Mouse (Mus musculus) limb, embryonic 14.5 days (tissue): ENCODE measurements around the gene Atat1. TPM values are rescaled to one million over a fixed set of nuclear protein-coding genes. Genes with fewer than 3 reads are reported as not detected.

Experiments
- ATAC-seq: fragments of 200-750 bp; cut with Nextera tagmentation; 2 replicates; pipeline ENCODE4 v1.8.0; 2017; ENCODE audit warnings: low read depth, moderate number of reproducible peaks, moderate TSS enrichment; ENCODE audit not compliant: low FRiP score
- DNase-seq: peaks from one replicate; pipeline ENCODE4 v3.0.0-alpha.2; 2015; ENCODE audit warnings: low spot score
- H3K27ac ChIP-seq: fragments of 300-500 bp; sonication (generic); replicated peaks from 2 replicates; pipeline ENCODE4 v1.5.1; 2014; ENCODE audit warnings: low read depth, mild to moderate bottlenecking, low read length, moderate library complexity, mixed read lengths
- H3K27me3 ChIP-seq: fragments of 300-500 bp; sonication (generic); 2 replicates; pipeline ENCODE4 v1.6.1; 2014; ENCODE audit warnings: low read length, mixed read lengths; ENCODE audit not compliant: control insufficient read depth, insufficient read depth
- H3K36me3 ChIP-seq: fragments of 300-500 bp; sonication (generic); 2 replicates; pipeline ENCODE4 v1.6.1; 2014; ENCODE audit warnings: mild to moderate bottlenecking, low read length, moderate library complexity, mixed read lengths; ENCODE audit not compliant: control insufficient read depth, insufficient read depth
- H3K4me1 ChIP-seq: fragments of 300-500 bp; sonication (generic); 2 replicates; pipeline ENCODE4 v1.6.1; 2014; ENCODE audit warnings: antibody characterized with exemption, low read length, mixed read lengths; ENCODE audit not compliant: control insufficient read depth, insufficient read depth
- H3K4me2 ChIP-seq: fragments of 300-500 bp; sonication (generic); replicated peaks from 2 replicates; pipeline ENCODE4 v1.6.1; 2014; ENCODE audit warnings: low read depth, mild to moderate bottlenecking, low read length, moderate library complexity; ENCODE audit not compliant: severe bottlenecking
- H3K4me3 ChIP-seq: fragments of 300-500 bp; sonication (generic); replicated peaks from 2 replicates; pipeline ENCODE4 v1.5.1; 2014; ENCODE audit warnings: low read length
- H3K9ac ChIP-seq: fragments of 300-500 bp; sonication (generic); 2 replicates; pipeline ENCODE4 v1.6.1; 2014; ENCODE audit warnings: mild to moderate bottlenecking, low read depth, low read length, moderate library complexity; ENCODE audit not compliant: severe bottlenecking
- H3K9me3 ChIP-seq: fragments of 300-500 bp; sonication (generic); 2 replicates; pipeline ENCODE4 v1.6.1; 2016; ENCODE audit warnings: low read length; ENCODE audit not compliant: control insufficient read depth
- POLR2A ChIP-seq: fragments of 200-500 bp; IDR thresholded peaks from 2 replicates; pipeline ENCODE4 v1.8.0; 2012; ENCODE audit warnings: inconsistent platforms, mild to moderate bottlenecking, moderate library complexity, borderline replicate concordance; ENCODE audit not compliant: insufficient read depth, insufficient read length; ENCODE audit errors: extremely low read depth
- WGBS: fragments of 180-500 bp; shearing (Covaris S2); extraction: QIAGEN DNeasy Blood & Tissue Kit; methylation state at CpG from one replicate; pipeline ENCODE4 v1.1.7; 2014; 5-methylcytosine and 5-hydroxymethylcytosine counted together
- polyA plus RNA-seq, 2 experiments: library from polyadenylated mRNA; depleted of rRNA in 1 of 2; stranded (reverse) in 1 of 2; unstranded in 1 of 2; fragments of >200 nt; fragmentation: Nextera tagmentation in 1 of 2; extraction: Ambion mirVana in 1 of 2; gene quantifications; 2 replicates each; pipeline versions ENCODE4 v1.2.1 to v1.2.3; 2012 to 2014

Atat1 gene
- polyA plus RNA-seq, 2 experiments: 68.7 to 157 TPM

DNA sequence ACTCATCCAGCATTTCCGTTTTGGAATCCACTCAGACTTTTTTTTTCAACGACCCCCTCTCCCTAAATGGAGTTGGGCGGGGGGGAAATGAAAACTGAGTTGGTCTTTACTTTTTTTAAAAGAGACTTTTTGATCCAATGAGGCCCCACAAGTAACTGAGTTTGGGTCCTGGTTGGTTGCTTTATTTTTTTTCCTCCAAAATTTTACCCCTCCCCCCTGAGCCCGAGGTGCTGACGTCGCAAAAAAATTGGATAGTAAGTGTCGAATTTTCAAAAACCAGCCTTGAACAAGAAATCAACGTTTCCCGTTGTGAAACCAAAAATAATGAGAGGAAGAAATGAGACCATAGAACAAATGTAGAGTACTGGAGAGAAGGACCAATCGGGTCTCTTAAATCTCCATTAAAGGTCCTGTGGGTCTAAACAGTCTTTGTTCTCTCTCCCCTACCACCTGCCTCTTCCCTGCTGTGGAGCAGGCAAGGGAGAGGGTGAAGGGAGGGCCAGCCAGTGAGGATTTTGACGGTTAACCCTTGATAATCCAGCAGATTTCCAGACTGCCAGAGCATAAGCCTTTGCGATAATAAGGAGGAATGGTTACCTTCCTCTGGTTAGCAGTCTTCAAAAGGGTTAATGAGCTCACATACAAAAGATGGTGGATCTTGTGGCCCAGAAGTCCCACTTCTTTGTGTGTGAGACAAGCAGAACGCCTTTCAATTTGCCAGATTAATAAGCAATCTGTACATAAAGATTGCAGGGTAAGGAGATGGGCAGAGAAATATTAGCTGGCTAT, 7.8 kb upstream of the Atat1 start:
- TF ChIP-seq POLR2A: peak; percentile 34; the same call in 1 of the 2 replicates
- Histone ChIP-seq H3K27me3 (no peaks in the 10 kb centered on the region), H3K4me2 (peak overlapping the region; percentile 77), H3K9me3 (no peaks in the 10 kb centered on the region), H3K4me1 (peaks cover 17% of the 10 kb centered on the region), H3K9ac (peak overlapping the region; percentile 98), H3K36me3 (peaks cover 37% of the 10 kb centered on the region), H3K4me3 (peak overlapping the region; percentile 74), H3K27ac (peak overlapping the region; percentile 97)
- ATAC-seq: no peak; the same call in 1 of the 2 replicates
- WGBS: 1% methylated on average over 13 of the region's 13 CpGs
- DNase-seq: peak; percentile 84

DNA sequence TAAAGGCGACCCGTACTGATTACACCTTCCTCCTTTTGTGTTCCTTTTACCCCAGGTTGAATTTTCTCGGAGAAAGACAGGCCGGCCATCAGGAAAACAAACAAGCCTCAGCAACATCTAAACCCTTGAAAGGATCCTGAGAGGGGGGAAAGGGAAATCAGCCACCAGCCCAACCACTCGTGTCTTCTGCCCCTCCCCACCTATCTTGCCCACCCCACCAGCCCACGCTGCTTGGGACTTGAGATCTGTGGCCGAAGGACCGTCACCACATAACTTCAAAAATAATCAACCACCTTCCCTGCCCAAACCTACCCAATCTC, 7.2 kb upstream of the Atat1 start:
- ATAC-seq (no peak), DNase-seq (no peak)
- peak overlapping the region; percentile 97 for H3K27ac ChIP-seq
- peak overlapping the region; percentile 77 for H3K4me2 ChIP-seq
- H3K9me3 ChIP-seq: no peaks in the 10 kb centered on the region
- peaks cover 37% of the 10 kb centered on the region for H3K36me3 ChIP-seq
- H3K4me3 ChIP-seq: peak overlapping the region; percentile 74
- H3K9ac ChIP-seq: peak overlapping the region; percentile 98
- WGBS: under 1% methylated on average over 8 of the region's 8 CpGs
- H3K27me3 ChIP-seq: no peaks in the 10 kb centered on the region
- no peak for TF ChIP-seq POLR2A
- peaks cover 17% of the 10 kb centered on the region for H3K4me1 ChIP-seq

DNA sequence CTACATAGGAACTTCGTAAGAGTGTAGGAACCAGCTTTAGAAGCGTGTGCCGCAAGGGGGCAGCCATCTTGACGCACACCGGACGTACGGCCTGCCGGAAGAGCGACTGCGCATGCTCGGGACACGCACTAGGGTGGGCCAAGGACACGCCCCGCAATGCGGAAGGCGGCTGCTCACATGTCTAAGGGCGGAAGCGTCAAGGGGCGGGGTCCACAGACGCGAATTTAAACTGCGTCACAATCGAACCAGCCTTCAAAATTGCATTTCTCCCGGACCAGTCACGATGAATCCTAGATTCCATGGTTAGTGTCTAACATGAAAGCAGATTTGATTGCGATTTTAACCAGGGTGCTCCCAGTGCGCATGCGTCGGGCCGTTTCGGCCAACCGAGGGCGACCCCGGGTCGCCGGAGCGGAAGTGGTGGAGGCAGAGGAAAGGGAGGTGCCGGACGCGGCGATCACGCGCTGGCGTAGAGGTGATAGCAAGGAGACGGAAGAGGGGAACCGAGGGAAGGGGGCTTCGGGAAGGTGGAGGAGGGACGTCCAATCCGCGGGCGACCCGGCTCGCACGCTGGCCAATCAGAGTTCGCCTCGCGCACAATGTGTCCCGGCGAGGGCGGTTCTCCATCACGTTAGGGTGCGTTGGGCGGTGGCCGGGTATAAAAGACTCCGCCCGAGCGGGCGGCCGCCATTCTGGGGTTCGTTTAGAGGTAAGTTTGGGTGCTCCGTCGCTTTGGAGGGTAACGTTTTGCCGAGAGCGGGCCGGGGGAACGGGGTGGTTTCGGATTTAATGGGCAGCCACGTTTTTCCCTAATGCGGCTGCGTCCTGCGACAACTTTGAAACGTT, 6.6 kb upstream of the Atat1 start, which contains the start of the genes Mrps18b and Ppp1r10:
Gene Mrps18b (minus strand): TSS at position 93 of the 846 bp plus-strand sequence.
Gene Ppp1r10 (plus strand): TSS at position 138 of the 846 bp plus-strand sequence.
- DNase-seq: peak; percentile 98
- WGBS: under 1% methylated on average over 81 of the region's 83 CpGs

DNA sequence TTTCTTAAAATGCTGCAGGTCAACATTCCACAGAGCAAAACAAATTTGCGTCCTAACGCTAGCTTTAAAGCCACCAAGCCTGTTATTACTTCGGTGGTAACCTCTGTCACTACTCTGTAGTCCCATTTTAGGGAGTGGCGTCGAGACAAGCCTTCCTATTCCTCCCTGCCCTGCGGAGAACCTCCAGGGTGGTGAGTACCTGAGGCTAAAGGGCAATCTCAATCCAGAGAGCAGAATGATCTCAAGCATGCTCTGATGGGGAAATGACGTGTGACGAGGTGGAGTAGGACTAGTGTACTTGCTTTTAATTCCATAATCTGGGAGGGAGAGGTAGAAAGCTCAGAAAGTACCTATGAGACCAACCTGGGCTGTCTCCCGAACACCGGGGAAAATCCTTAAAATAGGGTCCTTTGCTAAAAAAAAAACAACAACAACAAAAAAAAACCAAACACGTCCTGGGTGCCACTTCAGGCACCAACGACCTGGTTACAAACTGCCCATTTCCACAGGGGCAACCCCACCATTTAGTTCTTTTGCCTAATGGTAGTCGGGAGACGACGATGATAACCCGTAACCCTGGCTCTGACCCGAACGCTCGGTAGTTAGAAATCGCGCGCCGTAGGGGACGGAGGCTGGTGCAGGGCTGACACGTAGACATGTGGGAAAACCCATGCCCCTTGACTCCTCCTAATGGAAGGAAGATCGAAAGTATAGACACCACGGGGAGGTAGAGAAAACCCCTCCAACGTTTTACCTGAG, 5.8 kb upstream of the Atat1 start:
- peak overlapping the region; percentile 77 for H3K4me2 ChIP-seq
- peak overlapping the region; percentile 76; the same call in 1 of the 2 replicates for H3K27ac ChIP-seq
- H3K4me3 ChIP-seq: peak overlapping the region; percentile 74
- peaks cover 37% of the 10 kb centered on the region for H3K36me3 ChIP-seq
- 5% methylated on average over 28 of the region's 28 CpGs for WGBS
- no peaks in the 10 kb centered on the region for H3K9me3 ChIP-seq
- no peak for TF ChIP-seq POLR2A
- H3K4me1 ChIP-seq: peaks cover 17% of the 10 kb centered on the region
- DNase-seq (no peak), ATAC-seq (no peak)
- H3K9ac ChIP-seq: peak overlapping the region; percentile 98
- H3K27me3 ChIP-seq: no peaks in the 10 kb centered on the region

More for the DNA sequence above, 6.6 kb upstream of the Atat1 start, which contains the start of the genes Mrps18b and Ppp1r10:
- ATAC-seq: peak; percentile 92
- Histone ChIP-seq H3K36me3 (peaks cover 37% of the 10 kb centered on the region), H3K4me3 (peak within 1 kb of the TSS; percentile 74), H3K9me3 (no peaks in the 10 kb centered on the region), H3K9ac (peak within 1 kb of the TSS; percentile 98), H3K27me3 (no peaks in the 10 kb centered on the region), H3K4me1 (peaks cover 17% of the 10 kb centered on the region), H3K27ac (peak within 1 kb of the TSS; percentile 97), H3K4me2 (peak within 1 kb of the TSS; percentile 77)
- peak; percentile 99; the same call in 1 of the 2 replicates for TF ChIP-seq POLR2A
